Comparison of ENCODE assay signal across 8 mouse cellular contexts in genomic region chr2:52590970-52591347, GRCm38 (mm10).
DNase-seq lines count a peak whose midpoint lies in the region; ATAC-seq and TF ChIP-seq lines count a peak whose summit lies in the region.

No protein-coding gene starts in this region.

- TF ChIP-seq CTCF in liver, postnatal 0 days (IDR thresholded peaks at IDR 0.05; ENCODE audit: low read depth): peak; percentile 85

- WGBS in liver, postnatal 0 days (ENCODE audit: insufficient replicate concordance): 2% methylated on average over 5 of the region's 5 CpGs

- H3K27ac ChIP-seq in liver, postnatal 0 days (ENCODE audit: low read depth): no peak overlapping the region

- H3K4me2 ChIP-seq in liver, postnatal 0 days (ENCODE audit: low read depth, low read length): no peak overlapping the region

- peak; percentile 60 for ATAC-seq in frontal cortex, adult (ENCODE audit: low TSS enrichment)
- peak; percentile 73 for ATAC-seq in liver, postnatal 0 days

- H3K4me3 ChIP-seq in liver, postnatal 0 days (ENCODE audit: low read depth, low read length): no peak overlapping the region

- H3K27me3 ChIP-seq in liver, postnatal 0 days (ENCODE audit: insufficient read depth, low read length): no peaks in the 10 kb centered on the region

- no peak for TF ChIP-seq EP300 in liver, postnatal 0 days (IDR thresholded peaks at IDR 0.05; ENCODE audit: low read depth)

- H3K9me3 ChIP-seq in liver, postnatal 0 days (ENCODE audit: low read length): no peaks in the 10 kb centered on the region

- no peaks in the 10 kb centered on the region for H3K36me3 ChIP-seq in liver, postnatal 0 days (replicated peaks; ENCODE audit: insufficient read depth, low read length)

- peak; percentile 68 for DNase-seq in Muller cell, postnatal 12 days (ENCODE audit: inconsistent ontology term)
- peak; percentile 93 for DNase-seq in cerebellum, adult 9-10 months
- DNase-seq in heart, postnatal 4 days: peak; percentile 87
- DNase-seq in layer of hippocampus, adult 18-20 months (ENCODE audit: low spot score in 2 of 2): peak; percentile 66 to 94
- peak; percentile 74 for DNase-seq in liver, postnatal 0 days
- peak; percentile 46 for DNase-seq in ovary, adult 18-20 months (ENCODE audit: low spot score)
- DNase-seq in thymus, postnatal 14 days: peak; percentile 69

- H3K9ac ChIP-seq in liver, postnatal 0 days (replicated peaks): no peak overlapping the region

- H3K4me1 ChIP-seq in liver, postnatal 0 days (ENCODE audit: insufficient read depth): peaks cover 6% of the 10 kb centered on the region
